Mouse (Mus musculus) CH12.LX (cell line): ENCODE results near the gene Itpk1. TPM values are rescaled to one million over a fixed set of nuclear protein-coding genes. Genes with fewer than 3 reads are reported as not detected.

Source experiments
- DNase-seq: peaks from one replicate; pipeline ENCODE4 v3.0.0-alpha.2; 2013; ENCODE audit errors: extremely low read depth
- H3K27ac ChIP-seq: 2 replicates; pipeline ENCODE4 v1.5.1; 2012; ENCODE audit warnings: low read depth, mild to moderate bottlenecking, control low read depth, moderate library complexity; ENCODE audit not compliant: insufficient read depth
- H3K27me3 ChIP-seq: replicated peaks from 2 replicates; pipeline ENCODE3; 2012; ENCODE audit warnings: inconsistent platforms
- H3K36me3 ChIP-seq, 2 experiments: replicated peaks in 1 of 2; 2 replicates each; pipeline versions ENCODE3 to v1.6.1; 2012; ENCODE audit warnings: inconsistent platforms in 1 of 2, low read length in 1 of 2, mild to moderate bottlenecking in 1 of 2, mixed read lengths in 1 of 2, moderate library complexity in 1 of 2; ENCODE audit not compliant: control insufficient read depth in 1 of 2, insufficient read depth in 1 of 2
- H3K4me1 ChIP-seq, 2 experiments: 2 replicates each; pipeline ENCODE4 v1.6.1; 2012; ENCODE audit warnings: inconsistent platforms in 1 of 2, moderate library complexity in 1 of 2; ENCODE audit not compliant: insufficient read depth in 2 of 2, control insufficient read depth in 1 of 2
- H3K4me2 ChIP-seq: 2 replicates; pipeline ENCODE4 v1.6.1; 2012; ENCODE audit warnings: low read depth, mild to moderate bottlenecking, control low read depth; ENCODE audit not compliant: poor library complexity, insufficient read depth, severe bottlenecking
- H3K4me3 ChIP-seq, 3 experiments: fragments of 150-350 bp in 1 of 3; sonication (generic) in 1 of 3; replicated peaks in 1 of 3; 2 replicates each; pipeline versions ENCODE3 to v1.5.1; 2011 to 2012; ENCODE audit warnings: low read depth in 2 of 3, low read length in 2 of 3, mild to moderate bottlenecking in 2 of 3, moderate library complexity in 2 of 3, control low read depth in 1 of 3, improper control_type of control experiment in 1 of 3, inconsistent platforms in 1 of 3, mixed read lengths in 1 of 3; ENCODE audit not compliant: poor library complexity in 1 of 3
- H3K79me2 ChIP-seq: replicated peaks from 2 replicates; pipeline ENCODE4 v1.6.1; 2012; ENCODE audit warnings: mild to moderate bottlenecking, moderate library complexity; ENCODE audit not compliant: control insufficient read depth, poor library complexity, insufficient read depth, severe bottlenecking; ENCODE audit errors: extremely low read depth
- H3K9ac ChIP-seq: 2 replicates; pipeline ENCODE4 v1.6.1; 2012; ENCODE audit warnings: low read depth, mild to moderate bottlenecking, control low read depth, moderate library complexity; ENCODE audit not compliant: insufficient read depth
- H3K9me3 ChIP-seq: replicated peaks from 2 replicates; pipeline ENCODE3; 2012; ENCODE audit warnings: low read length, inconsistent platforms, mixed read lengths
- BHLHE40 ChIP-seq: IDR thresholded peaks from 2 replicates; pipeline ENCODE4 v1.6.1; 2011; ENCODE audit warnings: mild to moderate bottlenecking, low read depth, low read length, improper control_type of control experiment
- CHD1 ChIP-seq: IDR thresholded peaks from 2 replicates; pipeline ENCODE4 v1.6.1; 2012; ENCODE audit warnings: low read depth, low read length, improper control_type of control experiment, inconsistent platforms
- CHD2 ChIP-seq: IDR thresholded peaks from 2 replicates; pipeline ENCODE4 v1.6.1; 2011; ENCODE audit warnings: low read length, improper control_type of control experiment
- CTCF ChIP-seq, 2 experiments: IDR thresholded peaks in 1 of 2; conservative IDR thresholded peaks in 1 of 2; 2 replicates each; pipeline ENCODE4 v1.5.1; 2011 to 2012; ENCODE audit warnings: low read depth in 2 of 2, low read length in 2 of 2, improper control_type of control experiment in 1 of 2, inconsistent platforms in 1 of 2, mild to moderate bottlenecking in 1 of 2, moderate library complexity in 1 of 2
- E2F4 ChIP-seq: IDR thresholded peaks from 2 replicates; pipeline ENCODE4 v1.6.1; 2011; ENCODE audit warnings: low read depth, low read length, improper control_type of control experiment; ENCODE audit not compliant: insufficient replicate concordance
- ELF1 ChIP-seq: IDR thresholded peaks from 2 replicates; pipeline ENCODE4 v1.6.1; 2014; ENCODE audit warnings: low read depth, mild to moderate bottlenecking, inconsistent platforms, low read length, improper control_type of control experiment
- EP300 ChIP-seq: IDR thresholded peaks from 2 replicates; pipeline ENCODE4 v1.6.1; 2011; ENCODE audit warnings: low read length, improper control_type of control experiment
- GABPA ChIP-seq: IDR thresholded peaks from 2 replicates; pipeline ENCODE4 v1.6.1; 2012; ENCODE audit warnings: low read depth, low read length, improper control_type of control experiment, inconsistent platforms; ENCODE audit not compliant: insufficient replicate concordance
- IRF4 ChIP-seq: IDR thresholded peaks from 2 replicates; pipeline ENCODE4 v1.6.1; 2014; ENCODE audit warnings: low read depth, mild to moderate bottlenecking, inconsistent platforms, low read length, improper control_type of control experiment
- JUND ChIP-seq: conservative IDR thresholded peaks from 2 replicates; pipeline ENCODE4 v1.6.1; 2011; ENCODE audit warnings: low read depth, low read length, improper control_type of control experiment
- KAT2A ChIP-seq: IDR thresholded peaks from 2 replicates; pipeline ENCODE4 v1.6.1; 2012; ENCODE audit warnings: low read length, improper control_type of control experiment, inconsistent platforms; ENCODE audit not compliant: insufficient replicate concordance
- MAFK ChIP-seq: IDR thresholded peaks from 2 replicates; pipeline ENCODE4 v1.6.1; 2011; ENCODE audit warnings: low read length, improper control_type of control experiment; ENCODE audit not compliant: insufficient replicate concordance
- MAX ChIP-seq: IDR thresholded peaks from 2 replicates; pipeline ENCODE4 v1.6.1; 2011; ENCODE audit warnings: low read length, improper control_type of control experiment
- MEF2A ChIP-seq: IDR thresholded peaks from 2 replicates; pipeline ENCODE4 v1.6.1; 2014; ENCODE audit warnings: low read depth, mild to moderate bottlenecking, inconsistent platforms, low read length, improper control_type of control experiment, borderline replicate concordance
- MYC ChIP-seq: IDR thresholded peaks from 2 replicates; pipeline ENCODE4 v1.6.1; 2011; ENCODE audit warnings: low read depth, mild to moderate bottlenecking, improper control_type of control experiment, low read length
- NELFE ChIP-seq: IDR thresholded peaks from 2 replicates; pipeline ENCODE4 v1.6.1; 2011; ENCODE audit warnings: low read depth, low read length, improper control_type of control experiment
- NRF1 ChIP-seq: IDR thresholded peaks from 2 replicates; pipeline ENCODE4 v1.6.1; 2014; ENCODE audit warnings: low read depth, mild to moderate bottlenecking, inconsistent platforms, low read length, improper control_type of control experiment, moderate library complexity
- POLR2A ChIP-seq: IDR thresholded peaks from 2 replicates; pipeline ENCODE4 v1.6.1; 2011; ENCODE audit warnings: low read depth, mild to moderate bottlenecking, improper control_type of control experiment, low read length
- POLR2AphosphoS2 ChIP-seq: IDR thresholded peaks from 2 replicates; pipeline ENCODE4 v1.6.1; 2011; ENCODE audit warnings: low read depth, low read length, improper control_type of control experiment
- RAD21 ChIP-seq: IDR thresholded peaks from 2 replicates; pipeline ENCODE4 v1.6.1; 2011; ENCODE audit warnings: low read depth, mild to moderate bottlenecking, low read length, improper control_type of control experiment, moderate library complexity
- RCOR1 ChIP-seq: conservative IDR thresholded peaks from 2 replicates; pipeline ENCODE4 v1.6.1; 2012; ENCODE audit warnings: low read depth, mild to moderate bottlenecking, inconsistent platforms, low read length, improper control_type of control experiment
- SIN3A ChIP-seq: IDR thresholded peaks from 2 replicates; pipeline ENCODE4 v1.6.1; 2012; ENCODE audit warnings: low read length, improper control_type of control experiment, inconsistent platforms
- TCF12 ChIP-seq: IDR thresholded peaks from 2 replicates; pipeline ENCODE4 v1.6.1; 2014; ENCODE audit warnings: low read depth, mild to moderate bottlenecking, inconsistent platforms, low read length, improper control_type of control experiment
- USF1 ChIP-seq: IDR thresholded peaks from 2 replicates; pipeline ENCODE4 v1.6.1; 2014; ENCODE audit warnings: low read depth, mild to moderate bottlenecking, inconsistent platforms, low read length, improper control_type of control experiment
- ZC3H11A ChIP-seq: IDR thresholded peaks from 2 replicates; pipeline ENCODE4 v1.6.1; 2012; ENCODE audit warnings: low read depth, mild to moderate bottlenecking, inconsistent platforms, low read length, improper control_type of control experiment
- ZKSCAN1 ChIP-seq: IDR thresholded peaks from 2 replicates; pipeline ENCODE4 v1.6.1; 2012; ENCODE audit warnings: low read depth, inconsistent platforms, low read length, improper control_type of control experiment, borderline replicate concordance
- ZNF384 ChIP-seq: IDR thresholded peaks from 2 replicates; pipeline ENCODE4 v1.6.1; 2012; ENCODE audit warnings: low read depth, low read length, improper control_type of control experiment, inconsistent platforms
- dilution Hi-C: fragments of 300-500 bp; cut with MboI; formaldehyde crosslinking; loops from 2 replicates; pipeline ENCODE4 v1.14.3; 2020; ENCODE audit warnings: low sequenced_read_pairs; ENCODE audit not compliant: extremely low pct_unique_long_range_greater_than_20kb, extremely low pct_ligation_motif_present
- in situ Hi-C: fragments of 300-500 bp; cut with MboI; formaldehyde crosslinking; loops from 3 replicates; pipeline ENCODE4 v1.14.3; 2019; ENCODE audit warnings: low sequenced_read_pairs, low pct_ligation_motif_present, low pct_unique_long_range_greater_than_20kb, mixed read lengths
- polyA plus RNA-seq: library from polyadenylated mRNA; unstranded; fragments of >175 nt; gene quantifications from 2 replicates; pipeline ENCODE4 v1.2.1, GENCODE M21; 2012; ENCODE audit warnings: low read depth; ENCODE audit not compliant: insufficient read length
- total RNA-seq, 2 experiments: library from RNA; depleted of rRNA; stranded (reverse); fragments of 300-350 nt in 1 of 2; fragments of >200 nt in 1 of 2; gene quantifications; 2 replicates each; pipeline ENCODE4 v1.2.3; 2012 to 2014

The Itpk1 gene
- total and polyA plus RNA-seq, 3 experiments = 14.0 to 25.1 (median 19.2) TPM

- Histone ChIP-seq H3K4me2 (no peak overlapping the region), H3K9me3 (no peaks in the 10 kb centered on the region), H3K4me1 (peaks cover 10 to 67% of the 10 kb centered on the region in 2 experiments), H3K27me3 (no peaks in the 10 kb centered on the region), H3K27ac (no peak overlapping the region), H3K9ac (no peak overlapping the region), H3K36me3 (peaks cover 39 to 89% of the 10 kb centered on the region in 2 experiments), H3K4me3 (no peak overlapping the region), H3K79me2 (no peaks in the 10 kb centered on the region)
- in situ Hi-C loops (no loop called here), dilution Hi-C loops (no loop called here)
- no peak for DNase-seq
- no peak for TF ChIP-seq ZNF384
- no peak for TF ChIP-seq MAX
- TF ChIP-seq IRF4 = no peak
- no peak for TF ChIP-seq MYC
- no peak for TF ChIP-seq RCOR1
- no peak for TF ChIP-seq MEF2A
- no peak for TF ChIP-seq RAD21
- TF ChIP-seq EP300 = no peak
- TF ChIP-seq USF1 = no peak
- no peak for TF ChIP-seq ZC3H11A
- no peak for TF ChIP-seq BHLHE40
- TF ChIP-seq NELFE = no peak
- no peak for TF ChIP-seq GABPA
- no peak for TF ChIP-seq SIN3A
- TF ChIP-seq ZKSCAN1 = no peak
- no peak for TF ChIP-seq CHD2
- TF ChIP-seq TCF12 = no peak
Observed at GRCm38 (mm10) chr12:102586286-102586881, 118.3 kb downstream of the Itpk1 start.

DNA sequence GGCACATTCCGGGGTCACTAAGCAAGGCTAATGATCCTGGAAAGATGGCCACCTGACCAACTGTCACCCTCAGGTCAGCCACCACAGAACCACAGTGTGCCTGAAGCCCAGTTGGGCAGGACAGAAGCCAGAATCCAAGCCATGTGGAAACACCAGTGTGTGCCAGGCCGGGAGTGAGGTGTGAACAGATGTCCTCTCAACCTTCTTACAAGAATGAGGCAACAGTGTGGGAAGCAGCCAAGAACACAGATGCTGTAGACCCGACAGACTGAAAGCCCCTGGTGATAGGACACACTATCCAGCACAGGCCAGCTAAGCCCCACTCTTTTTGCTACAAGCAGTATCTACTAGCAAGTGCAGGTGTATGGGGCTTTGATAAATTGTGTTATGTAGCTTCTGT is 119.3 kb downstream of the Itpk1 start:
- Histone ChIP-seq H3K27me3 (no peaks in the 10 kb centered on the region), H3K9me3 (no peaks in the 10 kb centered on the region), H3K4me2 (no peak overlapping the region), H3K4me1 (peaks cover 11 to 70% of the 10 kb centered on the region in 2 experiments), H3K79me2 (no peaks in the 10 kb centered on the region), H3K36me3 (peaks cover 42 to 90% of the 10 kb centered on the region in 2 experiments), H3K4me3 (no peak overlapping the region), H3K9ac (no peak overlapping the region)
- in situ Hi-C loops = no loop called here
- dilution Hi-C loops = no loop called here
- no peak for TF ChIP-seq E2F4
- TF ChIP-seq JUND = no peak
- TF ChIP-seq ELF1 = no peak
- no peak for TF ChIP-seq ZC3H11A
- no peak for TF ChIP-seq NRF1
- no peak for TF ChIP-seq IRF4
- no peak for TF ChIP-seq KAT2A
- no peak for TF ChIP-seq SIN3A
- TF ChIP-seq MAFK = no peak
- TF ChIP-seq POLR2AphosphoS2 = no peak
- no peak for TF ChIP-seq USF1
- TF ChIP-seq POLR2A = no peak
- TF ChIP-seq CHD1 = no peak
- TF ChIP-seq GABPA = no peak
- TF ChIP-seq CTCF (conservative IDR thresholded peaks at IDR 0.05 in 1 of 2, IDR thresholded peaks at IDR 0.05 in 1 of 2; ENCODE audit: low read depth in 2 of 2, low read length in 2 of 2) = no peak
- no peak for TF ChIP-seq MYC
- TF ChIP-seq, all 38 proteins: peak for 0
- H3K27ac ChIP-seq = no peak overlapping the region
- DNase-seq = no peak
